ENCODE assay signal across 7 mouse cellular contexts in the genomic region with DNA sequence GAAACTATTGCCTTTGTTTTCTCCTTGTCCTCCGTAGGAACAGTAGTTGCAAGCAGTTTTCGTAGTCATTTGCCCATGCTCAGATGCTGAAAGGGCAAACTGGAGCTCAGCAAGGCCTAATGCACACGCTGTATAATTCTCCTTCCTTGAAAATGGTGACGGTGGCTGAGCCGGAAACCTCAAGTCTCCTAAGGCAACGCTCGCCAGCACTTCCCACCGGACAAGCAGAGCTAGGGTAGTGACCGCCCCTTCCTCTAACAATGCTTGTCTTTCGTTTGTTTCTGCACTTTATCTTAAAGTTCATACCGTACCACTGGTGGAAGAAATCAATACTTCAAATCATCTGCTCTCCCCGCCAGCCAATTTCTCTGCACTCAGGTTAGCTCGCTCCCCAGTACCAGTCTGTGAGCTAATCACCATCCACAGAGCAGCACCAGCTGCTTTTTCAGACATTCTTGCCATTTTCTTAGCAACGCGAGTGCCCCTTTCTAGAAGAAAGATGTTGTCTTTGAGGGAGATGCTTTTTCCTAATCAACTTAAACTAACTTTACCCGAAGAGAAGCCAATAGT.
DNase-seq lines count a peak whose midpoint lies in the region; ATAC-seq and TF ChIP-seq lines count a peak whose summit lies in the region.

No protein-coding gene starts in this region.

- no peak overlapping the region for H3K27ac ChIP-seq in hindbrain, embryonic 11.5 days (ENCODE audit: low read depth, low read length)

- WGBS in hindbrain, embryonic 11.5 days, result 4% methylated on average over 16 of the region's 16 CpGs

- peak; percentile 32 for DNase-seq in brain, adult 2 months (ENCODE audit: low read depth, low spot score)
- peak; percentile 51 for DNase-seq in hindbrain, embryonic 11.5 days (ENCODE audit: low spot score)
- peak; percentile 44 for DNase-seq in mesoderm, embryonic 11.5 days (ENCODE audit: low read depth, low spot score)
- no peak for DNase-seq in adrenal gland, postnatal 4 days (ENCODE audit: low spot score in 2 of 2)
- DNase-seq in adrenal gland, adult (ENCODE audit: inconsistent age in 2 of 2, low spot score in 1 of 2), result no peak
- DNase-seq in frontal cortex, postnatal 25 days (ENCODE audit: low spot score in 2 of 2), result no peak

- H3K9ac ChIP-seq in hindbrain, embryonic 11.5 days (ENCODE audit: low read depth, low read length), result no peak overlapping the region

- H3K4me1 ChIP-seq in E14TG2a.4 (replicated peaks; ENCODE audit: low read depth, low read length), result peaks cover 28% of the 10 kb centered on the region
- 0 out of 2 replicates have a peak, but pooled peaks cover 2% of the 10 kb centered on the region for H3K4me1 ChIP-seq in hindbrain, embryonic 11.5 days (replicated peaks; ENCODE audit: control insufficient read depth, insufficient read depth, low read length)

- peak overlapping the region; percentile 83 for H3K4me3 ChIP-seq in E14TG2a.4 (replicated peaks; ENCODE audit: low read length)
- H3K4me3 ChIP-seq in hindbrain, embryonic 11.5 days (ENCODE audit: low read depth, low read length), result peak overlapping the region; percentile 60

- no peak for ATAC-seq in hindbrain, embryonic 11.5 days (ENCODE audit: low FRiP score)

- no peaks in the 10 kb centered on the region for H3K36me3 ChIP-seq in E14TG2a.4 (ENCODE audit: insufficient read depth, low read length)
- no peaks in the 10 kb centered on the region for H3K36me3 ChIP-seq in hindbrain, embryonic 11.5 days (ENCODE audit: control insufficient read depth, insufficient read depth, low read length)

- no peak for TF ChIP-seq CTCF in E14TG2a.4 (conservative IDR thresholded peaks at IDR 0.05; ENCODE audit: low read length)

- peak overlapping the region; percentile 99; the same call in 1 of the 2 replicates for H3K4me2 ChIP-seq in hindbrain, embryonic 11.5 days (replicated peaks; ENCODE audit: low read depth, low read length)

- no peaks in the 10 kb centered on the region for H3K9me3 ChIP-seq in E14TG2a.4 (ENCODE audit: low read length)
- no peaks in the 10 kb centered on the region for H3K9me3 ChIP-seq in hindbrain, embryonic 11.5 days (ENCODE audit: control insufficient read depth, low read length)

- peaks cover 81% of the 10 kb centered on the region for H3K27me3 ChIP-seq in E14TG2a.4 (ENCODE audit: insufficient read depth, low read length)
- peaks cover 39% of the 10 kb centered on the region for H3K27me3 ChIP-seq in hindbrain, embryonic 11.5 days (ENCODE audit: control insufficient read depth, insufficient read depth, low read length)

Comparison
In these comparisons a context has a peak if more than half of its experiments do, and no peak if none do; other contexts are left out.
1. DNase-seq: peak in brain, adult 2 months (single experiment), hindbrain, embryonic 11.5 days (single experiment) and mesoderm, embryonic 11.5 days (single experiment); none in adrenal gland, postnatal 4 days (0 of 2), adrenal gland, adult (0 of 2) and frontal cortex, postnatal 25 days (0 of 2).